Mouse (Mus musculus): ENCODE data around the gene Gpr137. TPM values are rescaled to one million over a fixed set of nuclear protein-coding genes. Genes with fewer than 3 reads are reported as not detected.
"Not testable (repeated sequence)": the region's sequence is repeated elsewhere in the genome, so short reads cannot be mapped to it uniquely, and the experiment has no call there.

Gpr137 gene
- polyA plus RNA-seq, 1 experiment from 2014 or later: 25.2 TPM

GRCm38 (mm10) chr19:6899641-6900040 lies 42.6 kb downstream of the Gpr137 start:
- Histone ChIP-seq H3K9me3 (ENCODE audit: control insufficient read depth, low read length) (no peaks in the 10 kb centered on the region), H3K27ac (ENCODE audit: low read length) (no peak overlapping the region), H3K4me2 (ENCODE audit: low read depth, low read length) (no peak overlapping the region), H3K4me3 (ENCODE audit: low read length) (no peak overlapping the region), H3K36me3 (ENCODE audit: control insufficient read depth, insufficient read depth, low read length) (no peaks in the 10 kb centered on the region), H3K27me3 (ENCODE audit: control insufficient read depth, insufficient read depth, low read depth, low read length) (no peaks in the 10 kb centered on the region), H3K9ac (ENCODE audit: low read length) (no peak overlapping the region), H3K4me1 (replicated peaks; ENCODE audit: control insufficient read depth, insufficient read depth, low read length) (no peaks in the 10 kb centered on the region)
- WGBS: 78% methylated on average over 4 of the region's 4 CpGs
- ATAC-seq (ENCODE audit: low read depth): no peak

- not testable (repeated sequence) for H3K4me2 ChIP-seq (ENCODE audit: low read depth, low read length); H3K27ac ChIP-seq (ENCODE audit: low read length); H3K36me3 ChIP-seq (ENCODE audit: control insufficient read depth, insufficient read depth, low read length); H3K4me3 ChIP-seq (ENCODE audit: low read length); ATAC-seq (ENCODE audit: low read depth); H3K27me3 ChIP-seq (ENCODE audit: control insufficient read depth, insufficient read depth, low read depth, low read length); H3K9ac ChIP-seq (ENCODE audit: low read length); H3K4me1 ChIP-seq (replicated peaks; ENCODE audit: control insufficient read depth, insufficient read depth, low read length); H3K9me3 ChIP-seq (ENCODE audit: control insufficient read depth, low read length)
- 78% methylated on average over 18 of the region's 18 CpGs for whole genome bisulfite sequencing
Measured at GRCm38 (mm10) chr19:6895608-6896305, 46.5 kb downstream of the Gpr137 start.

DNA sequence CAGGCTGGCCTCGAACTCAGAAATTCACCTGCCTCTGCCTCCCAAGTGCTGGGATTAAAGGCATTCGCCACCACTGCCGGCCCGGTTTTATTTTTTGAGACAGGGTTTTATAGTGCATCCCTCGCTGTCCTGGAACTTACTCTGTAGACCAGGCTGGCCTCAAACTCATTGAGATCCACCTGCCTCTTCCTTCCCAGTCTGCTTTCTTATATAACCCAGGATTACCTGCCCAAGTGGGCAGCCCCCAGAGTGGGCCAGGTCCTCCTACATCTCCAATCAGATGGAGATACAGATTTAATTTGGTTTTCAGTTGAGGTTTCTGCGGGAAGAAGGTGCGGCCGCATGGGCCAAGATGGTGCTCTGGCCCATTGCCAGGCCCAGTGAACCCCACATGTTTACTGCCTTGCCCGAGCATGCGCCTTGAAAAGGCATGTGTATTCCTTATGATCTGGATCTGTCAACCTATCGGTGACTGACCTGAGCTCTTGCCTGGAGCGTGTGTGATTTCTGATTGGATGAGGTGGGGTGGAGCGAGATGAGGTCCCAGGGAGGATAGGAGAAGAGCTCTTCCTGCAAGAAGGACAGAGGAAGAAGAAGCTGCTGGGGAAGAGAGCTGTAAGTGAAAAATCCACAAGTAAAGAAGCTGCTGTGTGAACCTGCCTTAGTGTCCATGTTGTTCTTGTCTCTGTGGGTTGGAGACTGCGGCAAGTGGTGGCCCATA lies 48.4 kb downstream of the Gpr137 start:
- ATAC-seq (ENCODE audit: low read depth): no peak
- WGBS: 90% methylated on average over 14 of the region's 14 CpGs
- no peaks in the 10 kb centered on the region for H3K9me3 ChIP-seq (ENCODE audit: control insufficient read depth, low read length)
- H3K4me1 ChIP-seq (replicated peaks; ENCODE audit: control insufficient read depth, insufficient read depth, low read length): no peaks in the 10 kb centered on the region
- H3K4me3 ChIP-seq (ENCODE audit: low read length): no peak overlapping the region
- H3K27me3 ChIP-seq (ENCODE audit: control insufficient read depth, insufficient read depth, low read depth, low read length): no peaks in the 10 kb centered on the region
- no peak overlapping the region for H3K27ac ChIP-seq (ENCODE audit: low read length)
- H3K4me2 ChIP-seq (ENCODE audit: low read depth, low read length): no peak overlapping the region
- no peaks in the 10 kb centered on the region for H3K36me3 ChIP-seq (ENCODE audit: control insufficient read depth, insufficient read depth, low read length)
- no peak overlapping the region for H3K9ac ChIP-seq (ENCODE audit: low read length)

DNA sequence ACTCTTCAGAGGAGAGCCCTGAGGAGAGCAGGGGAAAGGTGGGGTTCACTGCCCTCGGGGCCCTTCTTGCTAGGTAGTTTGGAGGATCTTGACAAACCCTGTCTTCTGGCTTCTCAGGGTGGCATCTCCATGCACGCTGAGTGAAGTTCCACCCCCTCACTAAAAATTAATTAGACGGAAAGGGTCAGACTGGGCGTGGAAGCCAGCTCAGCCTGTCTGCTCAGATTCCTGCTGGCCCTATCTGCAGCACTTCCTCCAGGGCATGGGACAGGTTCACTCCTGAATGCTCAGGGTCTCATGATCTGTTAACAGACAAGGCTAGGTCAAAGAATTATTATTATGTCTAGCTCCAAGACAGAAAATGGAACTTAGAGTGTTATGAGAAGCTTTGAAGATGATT lies 49.8 kb downstream of the Gpr137 start:
- no peaks in the 10 kb centered on the region for H3K27me3 ChIP-seq (ENCODE audit: control insufficient read depth, insufficient read depth, low read depth, low read length)
- no peaks in the 10 kb centered on the region for H3K9me3 ChIP-seq (ENCODE audit: control insufficient read depth, low read length)
- H3K36me3 ChIP-seq (ENCODE audit: control insufficient read depth, insufficient read depth, low read length): no peaks in the 10 kb centered on the region
- 49% methylated on average over 4 of the region's 4 CpGs for WGBS
- no peak overlapping the region for H3K4me3 ChIP-seq (ENCODE audit: low read length)
- no peaks in the 10 kb centered on the region for H3K4me1 ChIP-seq (replicated peaks; ENCODE audit: control insufficient read depth, insufficient read depth, low read length)
- H3K4me2 ChIP-seq (ENCODE audit: low read depth, low read length): no peak overlapping the region
- H3K27ac ChIP-seq (ENCODE audit: low read length): no peak overlapping the region
- no peak overlapping the region for H3K9ac ChIP-seq (ENCODE audit: low read length)
- no peak for ATAC-seq (ENCODE audit: low read depth)

Small RNA genes lying within 50 kb of the gene (microRNA-seq; reads per million reads assigned to microRNA genes)
- not detected for gene Mir6990

Other genes starting within 250 kb of the Gpr137 start
- 39.1 and 41.5 TPM in 2 replicates for gene Rps6ka4, start 101.8 kb downstream of the Gpr137 start, polyA plus RNA-seq (2015; fragmentation: Nextera tagmentation; extraction: Ambion mirVana)
- 1.6 and 3.0 TPM in 2 replicates for gene Ccdc88b, start 84.3 kb downstream of the Gpr137 start, polyA plus RNA-seq (2015; fragmentation: Nextera tagmentation; extraction: Ambion mirVana)
- 136 and 137 TPM in 2 replicates for gene Trmt112, start 32.8 kb downstream of the Gpr137 start, polyA plus RNA-seq (2015; fragmentation: Nextera tagmentation; extraction: Ambion mirVana)
- gene Prdx5, start 32.4 kb downstream of the Gpr137 start, polyA plus RNA-seq (2015; fragmentation: Nextera tagmentation; extraction: Ambion mirVana): 283 and 302 TPM in 2 replicates
- gene Esrra, start 20.7 kb downstream of the Gpr137 start, polyA plus RNA-seq (2015; fragmentation: Nextera tagmentation; extraction: Ambion mirVana): 8.5 and 9.9 TPM in 2 replicates
- gene Catsperz, start 17.1 kb downstream of the Gpr137 start, polyA plus RNA-seq (2015; fragmentation: Nextera tagmentation; extraction: Ambion mirVana): 2.5 TPM in 2 replicates
- gene Kcnk4, start 8.0 kb downstream of the Gpr137 start, polyA plus RNA-seq (2015; fragmentation: Nextera tagmentation; extraction: Ambion mirVana): 0.21 and 0.96 TPM in 2 replicates
- 82.5 and 90.7 TPM in 2 replicates for gene Bad, start 619 bp downstream of the Gpr137 start, polyA plus RNA-seq (2015; fragmentation: Nextera tagmentation; extraction: Ambion mirVana)
- gene Ppp1r14b, start 32.5 kb upstream of the Gpr137 start, polyA plus RNA-seq (2015; fragmentation: Nextera tagmentation; extraction: Ambion mirVana): 41.4 and 44.8 TPM in 2 replicates
- 49.1 and 49.8 TPM in 2 replicates for gene Plcb3, start 34.0 kb upstream of the Gpr137 start, polyA plus RNA-seq (2015; fragmentation: Nextera tagmentation; extraction: Ambion mirVana)
- 125 and 151 TPM in 2 replicates for gene Fkbp2, start 38.0 kb upstream of the Gpr137 start, polyA plus RNA-seq (2015; fragmentation: Nextera tagmentation; extraction: Ambion mirVana)
- gene Vegfb, start 45.2 kb upstream of the Gpr137 start, polyA plus RNA-seq (2015; fragmentation: Nextera tagmentation; extraction: Ambion mirVana): 20.8 and 28.9 TPM in 2 replicates
- gene Dnajc4, start 50.1 kb upstream of the Gpr137 start, polyA plus RNA-seq (2015; fragmentation: Nextera tagmentation; extraction: Ambion mirVana): 26.4 and 30.3 TPM in 2 replicates
- gene Nudt22, start 53.6 kb upstream of the Gpr137 start, polyA plus RNA-seq (2015; fragmentation: Nextera tagmentation; extraction: Ambion mirVana): 22.6 and 23.7 TPM in 2 replicates
- 10.9 and 12.3 TPM in 2 replicates for gene Trpt1, start 53.7 kb upstream of the Gpr137 start, polyA plus RNA-seq (2015; fragmentation: Nextera tagmentation; extraction: Ambion mirVana)
- gene Fermt3, start 77.0 kb upstream of the Gpr137 start, polyA plus RNA-seq (2015; fragmentation: Nextera tagmentation; extraction: Ambion mirVana): 11.1 and 15.6 TPM in 2 replicates
- 220 and 243 TPM in 2 replicates for gene Stip1, start 97.5 kb upstream of the Gpr137 start, polyA plus RNA-seq (2015; fragmentation: Nextera tagmentation; extraction: Ambion mirVana)
- gene Macrod1, start 114.3 kb upstream of the Gpr137 start, polyA plus RNA-seq (2015; fragmentation: Nextera tagmentation; extraction: Ambion mirVana): 15.3 and 17.6 TPM in 2 replicates
- 0.99 and 1.1 TPM in 2 replicates for gene Flrt1, start 163.2 kb upstream of the Gpr137 start, polyA plus RNA-seq (2015; fragmentation: Nextera tagmentation; extraction: Ambion mirVana)

All from lung, embryonic 16.5 days (tissue).